Mouse (Mus musculus) neural tube, embryonic 13.5 days (tissue): Measurements from ENCODE around the gene Plch2. TPM values are rescaled to one million over a fixed set of nuclear protein-coding genes. Genes with fewer than 3 reads are reported as not detected.

Experiments used
- polyA plus RNA-seq: library from polyadenylated mRNA; unstranded; fragments of >200 nt; fragmentation: Nextera tagmentation; extraction: Ambion mirVana; gene quantifications from 2 replicates; pipeline ENCODE4 v1.2.1, GENCODE M21; 2015

Plch2 gene
- polyA plus RNA-seq, 1 experiment from 2014 or later: 6.1 TPM

Other genes starting within 250 kb of the Plch2 start
- gene Ttc34, start 219.3 kb downstream of the Plch2 start, polyA plus RNA-seq: 0.52 and 0.72 TPM in 2 replicates
- 0.17 and 0.22 TPM in 2 replicates for gene Mmel1, start 187.2 kb downstream of the Plch2 start, polyA plus RNA-seq
- 38.7 and 44.0 TPM in 2 replicates for gene Fam213b, start 157.6 kb downstream of the Plch2 start, polyA plus RNA-seq
- gene Tnfrsf14, start 128.2 kb downstream of the Plch2 start, polyA plus RNA-seq: 0.54 TPM in 1 of 2 replicates, not detected in the other
- 119 and 125 TPM in 2 replicates for gene Hes5, start 95.9 kb downstream of the Plch2 start, polyA plus RNA-seq
- gene Pank4, start 92.7 kb downstream of the Plch2 start, polyA plus RNA-seq: 36.6 and 36.8 TPM in 2 replicates
- 15.9 and 17.8 TPM in 2 replicates for gene Pex10, start 10.2 kb upstream of the Plch2 start, polyA plus RNA-seq
- 136 and 141 TPM in 2 replicates for gene Rer1, start 29.6 kb upstream of the Plch2 start, polyA plus RNA-seq
- 5.6 and 5.7 TPM in 2 replicates for gene Morn1, start 29.8 kb upstream of the Plch2 start, polyA plus RNA-seq
- 11.3 and 12.2 TPM in 2 replicates for gene Ski, start 165.8 kb upstream of the Plch2 start, polyA plus RNA-seq
- gene Faap20, start 193.0 kb upstream of the Plch2 start, polyA plus RNA-seq: 76.3 and 84.2 TPM in 2 replicates